Mouse (Mus musculus) neural tube, embryonic 11.5 days (tissue): Measurements from ENCODE around the gene Itpr1. TPM values are rescaled to one million over a fixed set of nuclear protein-coding genes. Genes with fewer than 3 reads are reported as not detected.

Experiments used
- ATAC-seq: fragments of 200-750 bp; cut with Nextera tagmentation; 2 replicates; pipeline ENCODE4 v1.8.0; 2017; ENCODE audit warnings: moderate number of reproducible peaks, mild to moderate bottlenecking, moderate TSS enrichment, moderate library complexity; ENCODE audit not compliant: insufficient read depth, low FRiP score, low TSS enrichment
- DNase-seq: peaks from one replicate; pipeline ENCODE4 v3.0.0-alpha.2; 2015; ENCODE audit warnings: low spot score
- H3K27ac ChIP-seq: fragments of 300-500 bp; sonication (generic); 2 replicates; pipeline ENCODE4 v1.5.1; 2014; ENCODE audit warnings: low read depth, mild to moderate bottlenecking, low read length
- H3K27me3 ChIP-seq: fragments of 300-500 bp; sonication (generic); 2 replicates; pipeline ENCODE4 v1.6.1; 2014; ENCODE audit warnings: mild to moderate bottlenecking, low read length, mixed read lengths; ENCODE audit not compliant: control insufficient read depth, insufficient read depth
- H3K36me3 ChIP-seq: fragments of 300-500 bp; sonication (generic); 2 replicates; pipeline ENCODE4 v1.6.1; 2014; ENCODE audit warnings: mild to moderate bottlenecking, low read length, moderate library complexity, mixed read lengths; ENCODE audit not compliant: control insufficient read depth, insufficient read depth
- H3K4me1 ChIP-seq: fragments of 300-500 bp; sonication (generic); 2 replicates; pipeline ENCODE4 v1.6.1; 2014; ENCODE audit warnings: low read length, mixed read lengths; ENCODE audit not compliant: control insufficient read depth, insufficient read depth
- H3K4me2 ChIP-seq: fragments of 300-500 bp; sonication (generic); 2 replicates; pipeline ENCODE4 v1.6.1; 2014; ENCODE audit warnings: low read depth, mild to moderate bottlenecking, moderate library complexity
- H3K4me3 ChIP-seq: fragments of 300-500 bp; sonication (generic); 2 replicates; pipeline ENCODE4 v1.5.1; 2014; ENCODE audit warnings: low read depth, low read length
- H3K9ac ChIP-seq: fragments of 300-500 bp; sonication (generic); 2 replicates; pipeline ENCODE4 v1.6.1; 2014; ENCODE audit warnings: mild to moderate bottlenecking, low read length
- H3K9me3 ChIP-seq: fragments of 300-500 bp; sonication (generic); 2 replicates; pipeline ENCODE4 v1.6.1; 2016; ENCODE audit warnings: low read length; ENCODE audit not compliant: control insufficient read depth
- WGBS: fragments of 180-500 bp; shearing (Covaris S2); extraction: QIAGEN DNeasy Blood & Tissue Kit; methylation state at CpG from one replicate; pipeline ENCODE4 v1.1.7; 2014; 5-methylcytosine and 5-hydroxymethylcytosine counted together
- polyA plus RNA-seq: library from polyadenylated mRNA; unstranded; fragments of >200 nt; fragmentation: Nextera tagmentation; extraction: Ambion mirVana; gene quantifications from 2 replicates; pipeline ENCODE4 v1.2.1, GENCODE M21; 2014

Itpr1 gene
- polyA plus RNA-seq = 6.5 and 8.4 TPM in 2 replicates

GRCm38 (mm10) chr6:108212881-108213295 is at the start of gene Itpr1:
Itpr1 (plus strand) TSS chr6:108213096.
- Histone ChIP-seq H3K4me2 (peak within 1 kb of the TSS; percentile 90), H3K9me3 (no peaks in the 10 kb centered on the region), H3K27ac (no peak within 1 kb of the TSS), H3K9ac (peak within 1 kb of the TSS; percentile 63), H3K27me3 (no peaks in the 10 kb centered on the region), H3K4me3 (peak within 1 kb of the TSS; percentile 76), H3K4me1 (peaks cover 7% of the 10 kb centered on the region), H3K36me3 (no peaks in the 10 kb centered on the region)
- DNase-seq (peak; percentile 96), ATAC-seq (peak; percentile 99)
- under 1% methylated on average over 25 of the region's 27 CpGs for WGBS

GRCm38 (mm10) chr6:108164935-108165334 is 48.0 kb upstream of the Itpr1 start:
- Histone ChIP-seq H3K4me3 (no peak overlapping the region), H3K27ac (no peak overlapping the region), H3K36me3 (no peaks in the 10 kb centered on the region), H3K9ac (no peak overlapping the region), H3K4me2 (no peak overlapping the region), H3K4me1 (no peaks in the 10 kb centered on the region), H3K27me3 (no peaks in the 10 kb centered on the region), H3K9me3 (no peaks in the 10 kb centered on the region)
- 87% methylated on average over 5 of the region's 5 CpGs for WGBS
- no peak for ATAC-seq
- no peak for DNase-seq

- no peak for ATAC-seq
- H3K9ac ChIP-seq = no peak overlapping the region
- no peak for DNase-seq
These were observed 47.3 kb upstream of the Itpr1 start for GRCm38 (mm10) chr6:108165598-108165997.

GRCm38 (mm10) chr6:108167946-108168680 is 44.8 kb upstream of the Itpr1 start:
- Histone ChIP-seq H3K27ac (no peak overlapping the region), H3K9me3 (no peaks in the 10 kb centered on the region), H3K36me3 (peaks cover 4% of the 10 kb centered on the region; the same call in 1 of the 2 replicates), H3K4me3 (no peak overlapping the region), H3K9ac (no peak overlapping the region), H3K4me1 (no peaks in the 10 kb centered on the region), H3K4me2 (no peak overlapping the region), H3K27me3 (no peaks in the 10 kb centered on the region)
- no peak for ATAC-seq
- no peak for DNase-seq
- WGBS = 77% methylated on average over 7 of the region's 7 CpGs

More at GRCm38 (mm10) chr6:108165598-108165997, 47.3 kb upstream of the Itpr1 start:
- 88% methylated on average over 2 of the region's 2 CpGs for WGBS
- no peaks in the 10 kb centered on the region for H3K36me3 ChIP-seq
- no peak overlapping the region for H3K4me2 ChIP-seq
- H3K27ac ChIP-seq = no peak overlapping the region
- no peaks in the 10 kb centered on the region for H3K4me1 ChIP-seq
- H3K4me3 ChIP-seq = no peak overlapping the region
- no peaks in the 10 kb centered on the region for H3K27me3 ChIP-seq
- no peaks in the 10 kb centered on the region for H3K9me3 ChIP-seq

- Histone ChIP-seq H3K4me1 (no peaks in the 10 kb centered on the region), H3K4me3 (no peak overlapping the region), H3K27ac (no peak overlapping the region), H3K27me3 (no peaks in the 10 kb centered on the region), H3K9ac (no peak overlapping the region), H3K36me3 (peaks cover 4% of the 10 kb centered on the region; the same call in 1 of the 2 replicates), H3K4me2 (no peak overlapping the region), H3K9me3 (no peaks in the 10 kb centered on the region)
- DNase-seq = no peak
- 90% methylated on average over 6 of the region's 6 CpGs for WGBS
- ATAC-seq = no peak
These were observed 44.2 kb upstream of the Itpr1 start for GRCm38 (mm10) chr6:108168723-108169122.

GRCm38 (mm10) chr6:108169466-108169865 is 43.4 kb upstream of the Itpr1 start:
- H3K9ac ChIP-seq = no peak overlapping the region
- H3K4me3 ChIP-seq = no peak overlapping the region
- 93% methylated on average over 3 of the region's 3 CpGs for WGBS
- H3K4me2 ChIP-seq = no peak overlapping the region
- no peaks in the 10 kb centered on the region for H3K9me3 ChIP-seq
- H3K36me3 ChIP-seq = peaks cover 4% of the 10 kb centered on the region; the same call in 1 of the 2 replicates
- no peak for DNase-seq
- no peaks in the 10 kb centered on the region for H3K4me1 ChIP-seq
- no peaks in the 10 kb centered on the region for H3K27me3 ChIP-seq
- no peak overlapping the region for H3K27ac ChIP-seq
- no peak for ATAC-seq

- H3K4me2 ChIP-seq = no peak overlapping the region
- no peak for DNase-seq
- ATAC-seq = no peak
- no peaks in the 10 kb centered on the region for H3K4me1 ChIP-seq
- H3K4me3 ChIP-seq = no peak overlapping the region
- 97% methylated on average over 1 of the region's 1 CpGs for WGBS
- H3K9me3 ChIP-seq = no peaks in the 10 kb centered on the region
- H3K27ac ChIP-seq = no peak overlapping the region
- no peak overlapping the region for H3K9ac ChIP-seq
- peaks cover 4% of the 10 kb centered on the region; the same call in 1 of the 2 replicates for H3K36me3 ChIP-seq
- no peaks in the 10 kb centered on the region for H3K27me3 ChIP-seq
These were observed 40.7 kb upstream of the Itpr1 start for GRCm38 (mm10) chr6:108172219-108172618.

GRCm38 (mm10) chr6:108174181-108174580 is 38.7 kb upstream of the Itpr1 start:
- Histone ChIP-seq H3K9me3 (no peaks in the 10 kb centered on the region), H3K4me2 (no peak overlapping the region), H3K9ac (no peak overlapping the region), H3K27me3 (no peaks in the 10 kb centered on the region), H3K27ac (no peak overlapping the region), H3K4me1 (no peaks in the 10 kb centered on the region), H3K4me3 (no peak overlapping the region), H3K36me3 (peaks cover 4% of the 10 kb centered on the region; the same call in 1 of the 2 replicates)
- ATAC-seq (no peak), DNase-seq (no peak)
- 91% methylated on average over 3 of the region's 3 CpGs for WGBS

- H3K4me2 ChIP-seq = no peak overlapping the region
- no peak overlapping the region for H3K9ac ChIP-seq
- H3K4me1 ChIP-seq = no peaks in the 10 kb centered on the region
- H3K27me3 ChIP-seq = no peaks in the 10 kb centered on the region
- no peaks in the 10 kb centered on the region for H3K9me3 ChIP-seq
- WGBS = 93% methylated on average over 2 of the region's 2 CpGs
- DNase-seq (no peak), ATAC-seq (no peak)
- H3K27ac ChIP-seq = no peak overlapping the region
- H3K36me3 ChIP-seq = no peaks in the 10 kb centered on the region
- no peak overlapping the region for H3K4me3 ChIP-seq
These were observed 33.8 kb upstream of the Itpr1 start for GRCm38 (mm10) chr6:108179087-108179486.
